Mouse (Mus musculus): ENCODE results near the gene Slc25a16. TPM values are rescaled to one million over a fixed set of nuclear protein-coding genes. Genes with fewer than 3 reads are reported as not detected.

The Slc25a16 gene
- total RNA-seq, 1 experiment from 2014 or later: 45.0 TPM

Other genes starting within 250 kb of the Slc25a16 start
- 0.82 and 2.0 TPM in 2 replicates for gene Stox1, start 194.5 kb upstream of the Slc25a16 start, total RNA-seq (2021)
- 65.3 and 69.8 TPM in 2 replicates for gene Ccar1, start 128.3 kb upstream of the Slc25a16 start, total RNA-seq (2021)
- 6.6 and 7.4 TPM in 2 replicates for gene Tet1, start 11.6 kb upstream of the Slc25a16 start, total RNA-seq (2021)
- 2.1 and 2.2 TPM in 2 replicates for gene Dna2, start 26.4 kb downstream of the Slc25a16 start, total RNA-seq (2021)
- gene Rufy2, start 59.6 kb downstream of the Slc25a16 start, total RNA-seq (2021): 12.1 and 17.4 TPM in 2 replicates
- gene Hnrnph3, start 103.6 kb downstream of the Slc25a16 start, total RNA-seq (2021): 55.2 and 55.8 TPM in 2 replicates
- gene Pbld2, start 103.7 kb downstream of the Slc25a16 start, total RNA-seq (2021): 3.4 and 4.3 TPM in 2 replicates
- gene Pbld1, start 139.5 kb downstream of the Slc25a16 start, total RNA-seq (2021): 1.8 and 5.3 TPM in 2 replicates
- gene Atoh7, start 179.0 kb downstream of the Slc25a16 start, total RNA-seq (2021): not detected in 2 replicates